Mouse (Mus musculus) CD4-positive, CD25-positive, alpha-beta regulatory T cell, adult 2 months (primary cell): Measurements from ENCODE around the gene Grb7.

Experiments
- DNase-seq: peaks from one replicate; pipeline ENCODE4 v3.0.0-alpha.2; 2012; ENCODE audit warnings: low read depth, low spot score

Gene Grb7

GRCm38 (mm10) chr11:98446213-98446561 lies at the start of gene Grb7:
Gene Grb7 (plus strand): TSS chr11:98446394.
- no peak for DNase-seq

GRCm38 (mm10) chr11:98397946-98398345 lies 48.2 kb upstream of the Grb7 start:
- no peak for DNase-seq

- peak; percentile 93 for DNase-seq
Observed at GRCm38 (mm10) chr11:98400161-98400726, 46.0 kb upstream of the Grb7 start, which contains the start of gene Pgap3. Gene Pgap3 (minus strand): TSS chr11:98400490.

- DNase-seq: peak; percentile 35
Observed at GRCm38 (mm10) chr11:98400816-98401215, 45.4 kb upstream of the Grb7 start.

DNA sequence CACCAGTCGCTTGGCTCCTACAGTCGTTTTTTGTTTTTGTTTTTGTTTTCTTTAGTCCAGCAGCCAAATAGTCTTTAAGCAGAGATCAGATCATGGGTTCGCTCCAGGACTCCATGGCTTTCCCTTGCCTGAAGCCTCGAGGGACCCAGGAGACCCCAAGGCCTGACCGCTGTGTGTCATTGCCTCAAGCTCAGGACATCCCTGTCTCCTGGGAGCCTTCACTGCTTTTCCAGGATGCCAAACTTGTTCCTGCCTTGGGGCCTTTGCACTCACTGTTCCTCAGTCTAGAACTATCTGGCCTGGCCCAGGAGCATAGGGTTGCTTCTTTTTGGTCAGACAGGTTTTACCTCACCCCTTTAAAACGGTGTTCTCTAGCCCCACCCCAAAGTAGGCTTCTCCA lies 39.6 kb upstream of the Grb7 start:
- DNase-seq: no peak

DNA sequence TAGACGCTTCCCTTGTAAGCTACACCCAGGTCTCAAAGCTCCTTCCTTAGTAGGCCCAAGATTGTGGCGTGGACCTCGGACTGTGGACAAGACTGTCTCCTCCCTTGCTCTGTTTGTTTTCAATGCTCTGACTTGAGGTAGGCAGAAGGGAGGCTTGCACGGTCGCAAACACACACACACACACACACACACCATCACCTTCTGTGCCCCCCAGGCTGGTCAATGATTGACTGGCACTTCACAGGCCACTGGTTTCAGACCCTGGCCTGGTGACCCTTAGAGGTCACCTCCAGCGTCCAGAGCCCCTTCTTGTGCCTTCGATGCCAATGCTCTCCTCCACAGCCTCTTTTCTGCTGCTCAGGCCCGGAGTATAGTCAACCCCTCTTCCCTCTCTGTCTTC lies 37.3 kb upstream of the Grb7 start:
- DNase-seq: no peak

- DNase-seq: no peak
Observed at GRCm38 (mm10) chr11:98409341-98409822, 36.8 kb upstream of the Grb7 start.

GRCm38 (mm10) chr11:98412273-98412796 lies 33.9 kb upstream of the Grb7 start, which contains the start of gene Erbb2:
Gene Erbb2 (plus strand): TSS chr11:98412470.
- peak; percentile 34 for DNase-seq

GRCm38 (mm10) chr11:98412797-98413301 lies 33.3 kb upstream of the Grb7 start:
- DNase-seq: peak; percentile 17

- DNase-seq: no peak
Observed at GRCm38 (mm10) chr11:98413731-98414130, 32.5 kb upstream of the Grb7 start.

GRCm38 (mm10) chr11:98414162-98414561 lies 32.0 kb upstream of the Grb7 start:
- no peak for DNase-seq

GRCm38 (mm10) chr11:98417074-98417473 lies 29.1 kb upstream of the Grb7 start:
- no peak for DNase-seq

DNA sequence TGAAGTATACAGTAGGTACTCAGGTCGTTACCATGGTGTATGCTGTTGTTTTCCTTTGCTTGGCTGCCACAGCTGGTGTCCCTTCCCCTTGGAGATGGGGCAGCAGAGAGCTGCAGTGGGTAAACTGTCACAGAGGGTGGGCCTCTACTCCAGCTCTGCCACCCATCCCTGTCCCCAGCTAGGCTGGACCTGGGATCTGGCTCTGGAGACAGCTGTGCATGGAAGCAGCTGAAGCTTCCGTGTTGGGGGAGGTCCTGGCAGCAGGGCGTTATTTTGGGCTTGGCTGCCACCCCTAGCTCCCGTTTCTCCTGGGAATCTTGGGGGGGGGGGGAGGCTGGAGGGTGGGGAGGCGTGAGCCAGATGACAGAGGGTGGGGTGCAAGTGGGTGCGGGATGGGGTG lies 27.9 kb upstream of the Grb7 start:
- no peak for DNase-seq

GRCm38 (mm10) chr11:98418939-98419547 lies 27.2 kb upstream of the Grb7 start:
- no peak for DNase-seq

- DNase-seq: no peak
Observed at GRCm38 (mm10) chr11:98426592-98426991, 19.6 kb upstream of the Grb7 start.

- DNase-seq: no peak
Observed at GRCm38 (mm10) chr11:98428436-98428835, 17.8 kb upstream of the Grb7 start.

DNA sequence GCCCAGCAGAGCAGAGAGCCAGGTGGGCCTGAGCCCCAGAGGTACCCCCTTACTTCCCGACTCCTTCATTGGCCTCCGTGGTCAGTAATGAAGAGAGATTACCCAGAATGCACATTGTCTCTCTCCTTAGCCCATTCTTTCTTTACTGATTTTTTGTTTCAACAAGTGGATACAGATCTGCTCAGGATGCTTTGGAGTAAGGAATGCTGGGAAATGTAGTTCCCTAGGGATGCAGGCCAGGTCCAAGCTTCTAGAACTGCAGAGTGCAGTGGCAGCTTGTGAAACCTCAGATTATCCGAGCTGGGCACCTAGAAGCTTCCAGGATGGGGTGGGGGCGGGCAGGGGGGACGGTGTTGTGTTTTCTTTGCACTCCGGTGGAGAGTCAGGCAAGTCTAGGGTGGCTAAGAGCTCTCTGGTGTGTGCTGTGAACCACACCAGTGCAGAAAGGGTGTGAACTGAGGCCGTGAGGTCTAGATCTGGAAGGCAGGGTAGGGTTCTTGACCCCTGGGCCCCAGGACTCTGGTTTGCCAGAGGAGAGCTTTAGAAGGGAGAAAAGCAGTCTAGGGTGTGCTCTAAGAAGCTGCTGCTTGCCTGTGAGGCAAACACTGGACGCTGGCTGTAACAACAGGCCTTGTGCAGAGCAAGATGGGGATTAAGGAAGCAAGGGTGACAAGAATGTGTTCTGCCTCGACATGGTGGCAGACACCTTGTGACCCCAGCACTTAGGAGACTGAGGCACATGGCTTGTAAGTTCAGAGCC lies 14.3 kb upstream of the Grb7 start:
- DNase-seq: no peak

- no peak for DNase-seq
Observed at GRCm38 (mm10) chr11:98435723-98436122, 10.5 kb upstream of the Grb7 start.

DNA sequence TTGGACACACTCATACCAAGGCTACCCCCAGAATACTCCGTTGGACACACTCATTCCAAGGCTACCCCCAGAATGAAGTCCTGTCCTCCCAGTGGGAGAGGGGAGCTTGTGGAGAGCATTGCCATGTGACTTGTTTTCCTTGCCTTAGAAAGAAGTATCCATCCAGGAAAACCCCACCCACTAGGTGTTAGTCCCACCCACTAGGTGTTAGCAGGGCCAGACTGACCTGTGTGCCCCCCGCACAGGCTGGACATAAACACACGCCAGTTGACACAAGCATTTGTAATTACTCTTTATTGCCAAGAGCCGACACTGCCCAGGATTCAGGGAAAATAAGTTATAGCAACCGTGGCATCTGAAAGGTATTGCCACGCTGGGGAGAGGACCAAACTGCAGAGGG lies 8.8 kb upstream of the Grb7 start:
- no peak for DNase-seq

DNA sequence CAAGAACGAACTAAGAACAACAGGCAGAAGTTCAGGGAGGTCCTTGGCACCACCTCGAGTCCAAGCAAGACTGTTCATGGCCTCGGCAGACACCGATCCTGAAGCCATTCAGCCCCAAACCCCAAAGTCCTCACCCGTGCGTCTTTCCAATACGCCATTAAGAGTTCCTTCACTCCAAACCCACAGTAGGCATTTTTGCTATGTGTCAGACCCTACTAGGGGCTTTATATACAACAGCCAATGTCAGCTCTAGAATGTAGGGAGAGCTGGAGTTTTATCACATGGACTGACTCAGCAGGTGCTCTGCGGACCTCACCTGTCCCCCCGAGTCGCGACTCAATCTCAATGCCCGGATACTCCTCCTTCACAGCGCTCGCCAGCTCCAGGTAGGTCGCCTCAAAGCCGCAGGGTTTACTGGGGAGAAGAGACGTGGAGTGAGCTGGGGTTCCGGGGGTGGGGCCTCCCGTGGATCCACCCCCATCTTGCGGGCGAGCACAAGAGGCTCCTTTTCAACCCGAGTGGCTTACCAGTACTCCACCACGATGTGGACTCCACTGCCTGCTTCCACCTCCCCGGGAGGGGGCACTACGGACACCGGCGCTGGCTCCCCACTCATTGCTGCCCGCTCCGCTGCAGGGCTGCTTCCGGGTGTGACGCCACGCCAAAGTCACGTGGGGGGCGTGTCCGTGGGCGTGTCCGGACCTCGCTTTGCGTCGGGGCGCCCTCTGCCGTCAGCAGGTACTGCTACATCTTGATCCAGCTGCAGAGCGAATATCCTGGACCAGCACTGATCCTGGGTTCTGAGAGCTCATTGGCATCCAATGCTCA lies 7.6 kb upstream of the Grb7 start, which contains the start of gene Mien1:
Gene Mien1, minus strand, starts transcription at position 661 of the 828 bp plus-strand sequence.
- peak; percentile 98 for DNase-seq

- DNase-seq: no peak
Observed at GRCm38 (mm10) chr11:98443688-98444087, 2.5 kb upstream of the Grb7 start.
